Mouse (Mus musculus): Measurements from ENCODE around the gene Ccdc78.

- no peak for TF ChIP-seq POLR2A (IDR thresholded peaks at IDR 0.05; ENCODE audit: control insufficient read depth in 1 of 2, insufficient read depth in 1 of 2, low read depth in 1 of 2, low read length in 2 of 2, poor library complexity in 1 of 2)
- TF ChIP-seq RCOR1 (IDR thresholded peaks at IDR 0.05; ENCODE audit: low read depth, low read length), result no peak
- TF ChIP-seq GATA1 (IDR thresholded peaks at IDR 0.05; ENCODE audit: low read depth, low read length), result no peak
- no peak for TF ChIP-seq SMC3 (IDR thresholded peaks at IDR 0.05; ENCODE audit: low read depth, low read length)
- TF ChIP-seq BHLHE40 (IDR thresholded peaks at IDR 0.05; ENCODE audit: borderline replicate concordance, low read depth, low read length), result no peak
- no peak for TF ChIP-seq CTCF (IDR thresholded peaks at IDR 0.05 in 2 of 3, conservative IDR thresholded peaks at IDR 0.05 in 1 of 3; ENCODE audit: control insufficient read depth in 1 of 3, insufficient read depth in 1 of 3, low read depth in 2 of 3, low read length in 3 of 3, poor library complexity in 1 of 3, severe bottlenecking in 1 of 3)
These were observed 34.9 kb upstream of the Ccdc78 start for GRCm38 (mm10) chr17:25751446-25751845.

Measured in MEL (cell line).